Mouse (Mus musculus): ENCODE measurements around the gene Slamf7. TPM values are rescaled to one million over a fixed set of nuclear protein-coding genes. Genes with fewer than 3 reads are reported as not detected.

The Slamf7 gene
- polyA plus RNA-seq, 1 experiment from 2014 or later, result not detected

- Histone ChIP-seq H3K4me3 (no peak overlapping the region), H3K9me3 (no peaks in the 10 kb centered on the region), H3K4me1 (no peaks in the 10 kb centered on the region), H3K27ac (no peak overlapping the region), H3K9ac (no peak overlapping the region), H3K27me3 (no peaks in the 10 kb centered on the region), H3K36me3 (no peaks in the 10 kb centered on the region), H3K4me2 (replicated peaks) (no peak overlapping the region)
- 85% methylated on average over 6 of the region's 6 CpGs for WGBS
- ATAC-seq (ENCODE audit: insufficient number of reproducible peaks, insufficient read depth, low FRiP score, low TSS enrichment), result no peak
These were observed 13.5 kb upstream of the Slamf7 start for GRCm38 (mm10) chr1:171666350-171666749.

- Histone ChIP-seq H3K9me3 (no peaks in the 10 kb centered on the region), H3K27ac (no peak overlapping the region), H3K9ac (no peak overlapping the region), H3K4me1 (no peaks in the 10 kb centered on the region), H3K36me3 (no peaks in the 10 kb centered on the region), H3K4me2 (replicated peaks) (no peak overlapping the region), H3K27me3 (no peaks in the 10 kb centered on the region), H3K4me3 (no peak overlapping the region)
- no peak for ATAC-seq (ENCODE audit: insufficient number of reproducible peaks, insufficient read depth, low FRiP score, low TSS enrichment)
- 79% methylated on average over 2 of the region's 2 CpGs for WGBS
These were observed 10.9 kb upstream of the Slamf7 start for GRCm38 (mm10) chr1:171663757-171664156.

GRCm38 (mm10) chr1:171661482-171661881, 8.6 kb upstream of the Slamf7 start:
- H3K4me3 ChIP-seq, result no peak overlapping the region
- H3K9me3 ChIP-seq, result no peaks in the 10 kb centered on the region
- no peaks in the 10 kb centered on the region for H3K27me3 ChIP-seq
- H3K4me2 ChIP-seq (replicated peaks), result no peak overlapping the region
- ATAC-seq (ENCODE audit: insufficient number of reproducible peaks, insufficient read depth, low FRiP score, low TSS enrichment), result no peak
- H3K27ac ChIP-seq, result no peak overlapping the region
- H3K4me1 ChIP-seq, result no peaks in the 10 kb centered on the region
- H3K36me3 ChIP-seq, result no peaks in the 10 kb centered on the region
- WGBS, result 80% methylated on average over 2 of the region's 2 CpGs
- H3K9ac ChIP-seq, result no peak overlapping the region

- Histone ChIP-seq H3K4me2 (replicated peaks) (no peak overlapping the region), H3K4me1 (no peaks in the 10 kb centered on the region), H3K4me3 (no peak overlapping the region), H3K27me3 (no peaks in the 10 kb centered on the region), H3K9ac (no peak overlapping the region), H3K36me3 (no peaks in the 10 kb centered on the region), H3K27ac (no peak overlapping the region), H3K9me3 (no peaks in the 10 kb centered on the region)
- WGBS, result 90% methylated on average over 1 of the region's 1 CpGs
- ATAC-seq (ENCODE audit: insufficient number of reproducible peaks, insufficient read depth, low FRiP score, low TSS enrichment), result no peak
These were observed 7.6 kb upstream of the Slamf7 start for GRCm38 (mm10) chr1:171660423-171660822.

GRCm38 (mm10) chr1:171658561-171658991, 5.7 kb upstream of the Slamf7 start:
- H3K4me3 ChIP-seq, result no peak overlapping the region
- no peak overlapping the region for H3K4me2 ChIP-seq (replicated peaks)
- no peak overlapping the region for H3K27ac ChIP-seq
- no peaks in the 10 kb centered on the region for H3K4me1 ChIP-seq
- H3K36me3 ChIP-seq, result no peaks in the 10 kb centered on the region
- WGBS, result 77% methylated on average over 5 of the region's 5 CpGs
- no peaks in the 10 kb centered on the region for H3K9me3 ChIP-seq
- no peak for ATAC-seq (ENCODE audit: insufficient number of reproducible peaks, insufficient read depth, low FRiP score, low TSS enrichment)
- no peak overlapping the region for H3K9ac ChIP-seq
- H3K27me3 ChIP-seq, result no peaks in the 10 kb centered on the region

GRCm38 (mm10) chr1:171648840-171649239, 4.0 kb downstream of the Slamf7 start:
- no peak for ATAC-seq (ENCODE audit: insufficient number of reproducible peaks, insufficient read depth, low FRiP score, low TSS enrichment)
- Histone ChIP-seq H3K4me3 (no peak overlapping the region), H3K27me3 (no peaks in the 10 kb centered on the region), H3K9ac (no peak overlapping the region), H3K36me3 (no peaks in the 10 kb centered on the region), H3K9me3 (no peaks in the 10 kb centered on the region), H3K27ac (no peak overlapping the region), H3K4me2 (replicated peaks) (no peak overlapping the region), H3K4me1 (no peaks in the 10 kb centered on the region)
- WGBS, result 75% methylated on average over 8 of the region's 8 CpGs

- WGBS, result 82% methylated on average over 5 of the region's 5 CpGs
These were observed 5.1 kb downstream of the Slamf7 start for GRCm38 (mm10) chr1:171647716-171648115.

GRCm38 (mm10) chr1:171646429-171646940, 6.3 kb downstream of the Slamf7 start:
- WGBS, result 70% methylated on average over 5 of the region's 5 CpGs
- Histone ChIP-seq H3K4me3 (no peak overlapping the region), H3K27me3 (no peaks in the 10 kb centered on the region), H3K36me3 (no peaks in the 10 kb centered on the region), H3K9me3 (no peaks in the 10 kb centered on the region), H3K27ac (no peak overlapping the region), H3K4me2 (replicated peaks) (no peak overlapping the region), H3K4me1 (no peaks in the 10 kb centered on the region), H3K9ac (no peak overlapping the region)
- no peak for ATAC-seq (ENCODE audit: insufficient number of reproducible peaks, insufficient read depth, low FRiP score, low TSS enrichment)

More at GRCm38 (mm10) chr1:171647716-171648115, 5.1 kb downstream of the Slamf7 start:
- Histone ChIP-seq H3K27me3 (no peaks in the 10 kb centered on the region), H3K4me3 (no peak overlapping the region), H3K9ac (no peak overlapping the region), H3K9me3 (no peaks in the 10 kb centered on the region), H3K4me1 (no peaks in the 10 kb centered on the region), H3K4me2 (replicated peaks) (no peak overlapping the region), H3K27ac (no peak overlapping the region), H3K36me3 (no peaks in the 10 kb centered on the region)
- ATAC-seq (ENCODE audit: insufficient number of reproducible peaks, insufficient read depth, low FRiP score, low TSS enrichment), result no peak

- Histone ChIP-seq H3K27me3 (no peaks in the 10 kb centered on the region), H3K4me2 (replicated peaks) (no peak overlapping the region), H3K4me1 (no peaks in the 10 kb centered on the region), H3K27ac (no peak overlapping the region), H3K36me3 (no peaks in the 10 kb centered on the region), H3K9ac (no peak overlapping the region), H3K4me3 (no peak overlapping the region), H3K9me3 (no peaks in the 10 kb centered on the region)
- WGBS, result 83% methylated on average over 7 of the region's 7 CpGs
- no peak for ATAC-seq (ENCODE audit: insufficient number of reproducible peaks, insufficient read depth, low FRiP score, low TSS enrichment)
These were observed 9.2 kb downstream of the Slamf7 start for GRCm38 (mm10) chr1:171643612-171644011.

GRCm38 (mm10) chr1:171640796-171641195, 12.0 kb downstream of the Slamf7 start:
- H3K4me1 ChIP-seq, result no peaks in the 10 kb centered on the region
- WGBS, result 92% methylated on average over 6 of the region's 6 CpGs
- H3K27me3 ChIP-seq, result no peaks in the 10 kb centered on the region
- no peak overlapping the region for H3K4me3 ChIP-seq
- no peak overlapping the region for H3K9ac ChIP-seq
- no peaks in the 10 kb centered on the region for H3K36me3 ChIP-seq
- H3K4me2 ChIP-seq (replicated peaks), result no peak overlapping the region
- no peaks in the 10 kb centered on the region for H3K9me3 ChIP-seq
- H3K27ac ChIP-seq, result no peak overlapping the region
- ATAC-seq (ENCODE audit: insufficient number of reproducible peaks, insufficient read depth, low FRiP score, low TSS enrichment), result no peak

- Histone ChIP-seq H3K4me2 (replicated peaks) (no peak overlapping the region), H3K27me3 (no peaks in the 10 kb centered on the region), H3K9ac (no peak overlapping the region), H3K4me1 (no peaks in the 10 kb centered on the region), H3K4me3 (no peak overlapping the region), H3K36me3 (no peaks in the 10 kb centered on the region), H3K27ac (no peak overlapping the region), H3K9me3 (no peaks in the 10 kb centered on the region)
- 85% methylated on average over 2 of the region's 2 CpGs for WGBS
- ATAC-seq (ENCODE audit: insufficient number of reproducible peaks, insufficient read depth, low FRiP score, low TSS enrichment), result no peak
These were observed 14.1 kb downstream of the Slamf7 start for GRCm38 (mm10) chr1:171638686-171639085.

GRCm38 (mm10) chr1:171637101-171637500, 15.7 kb downstream of the Slamf7 start:
- H3K27me3 ChIP-seq, result no peaks in the 10 kb centered on the region
- no peak overlapping the region for H3K9ac ChIP-seq
- no peak overlapping the region for H3K27ac ChIP-seq
- no peak overlapping the region for H3K4me3 ChIP-seq
- 80% methylated on average over 8 of the region's 8 CpGs for WGBS
- ATAC-seq (ENCODE audit: insufficient number of reproducible peaks, insufficient read depth, low FRiP score, low TSS enrichment), result no peak
- H3K36me3 ChIP-seq, result no peaks in the 10 kb centered on the region
- H3K9me3 ChIP-seq, result no peaks in the 10 kb centered on the region
- no peaks in the 10 kb centered on the region for H3K4me1 ChIP-seq
- H3K4me2 ChIP-seq (replicated peaks), result no peak overlapping the region

GRCm38 (mm10) chr1:171635696-171636095, 17.1 kb downstream of the Slamf7 start:
- 55% methylated on average over 6 of the region's 6 CpGs for WGBS
- Histone ChIP-seq H3K4me1 (no peaks in the 10 kb centered on the region), H3K36me3 (no peaks in the 10 kb centered on the region), H3K4me2 (replicated peaks) (no peak overlapping the region), H3K9ac (no peak overlapping the region), H3K4me3 (no peak overlapping the region), H3K9me3 (no peaks in the 10 kb centered on the region), H3K27ac (no peak overlapping the region), H3K27me3 (no peaks in the 10 kb centered on the region)
- no peak for ATAC-seq (ENCODE audit: insufficient number of reproducible peaks, insufficient read depth, low FRiP score, low TSS enrichment)

All from embryonic facial prominence, embryonic 12.5 days (tissue).